Mouse (Mus musculus) cortical plate, adult 2 months (tissue): ENCODE data around the gene Etv6.

Experiments used
- CTCF ChIP-seq: fragments of 200-500 bp; IDR thresholded peaks from 2 replicates; pipeline ENCODE4 v1.5.1; 2011; ENCODE audit warnings: mild to moderate bottlenecking, control low read depth, low read length; ENCODE audit not compliant: insufficient read depth; ENCODE audit errors: extremely low read depth
- POLR2A ChIP-seq: fragments of 200-500 bp; IDR thresholded peaks from 2 replicates; pipeline ENCODE4 v1.6.1; 2011; ENCODE audit warnings: mild to moderate bottlenecking, low read length, control low read depth; ENCODE audit not compliant: insufficient read depth; ENCODE audit errors: extremely low read depth

- TF ChIP-seq POLR2A (no peak), CTCF (no peak)
Measured at GRCm38 (mm10) chr6:134065018-134065725, 29.7 kb downstream of the Etv6 start.
